Mouse (Mus musculus) embryonic fibroblast, embryonic 13.5 days (primary cell): ENCODE measurements around the gene Gm47996.

Source experiments
- CTCF ChIP-seq: IDR thresholded peaks from 2 replicates; pipeline ENCODE4 v1.5.1; 2011; ENCODE audit warnings: mild to moderate bottlenecking, control low read depth, low read length, moderate library complexity, borderline replicate concordance; ENCODE audit not compliant: insufficient read depth
- POLR2A ChIP-seq: IDR thresholded peaks from 2 replicates; pipeline ENCODE4 v1.6.1; 2011; ENCODE audit warnings: low read depth, mild to moderate bottlenecking, control low read depth, low read length, moderate library complexity

- TF ChIP-seq CTCF = no peak
- TF ChIP-seq POLR2A = no peak
Observed at GRCm38 (mm10) chr1:151168637-151169036, 41.3 kb upstream of the Gm47996 start.
